Mouse (Mus musculus): ENCODE measurements around the gene Tmem97.

- TF ChIP-seq POLR2A (IDR thresholded peaks at IDR 0.05; ENCODE audit: low read depth, low read length) (no peak), CTCF (conservative IDR thresholded peaks at IDR 0.05; ENCODE audit: insufficient read depth, insufficient read length, low read depth, low read length) (no peak)
Observed at GRCm38 (mm10) chr11:78497071-78497541, 53.5 kb downstream of the Tmem97 start.
